Mouse (Mus musculus) granulocyte monocyte progenitor cell, adult 5-6 weeks (primary cell): Measurements from ENCODE around the gene Id4. TPM values are rescaled to one million over a fixed set of nuclear protein-coding genes. Genes with fewer than 3 reads are reported as not detected.

Source experiments
- ATAC-seq: replicated peaks from 2 replicates; pipeline ENCODE4 v1.8.0; 2016; ENCODE audit warnings: mild to moderate bottlenecking, moderate TSS enrichment, inconsistent platforms; ENCODE audit not compliant: poor library complexity, severe bottlenecking
- total RNA-seq, 2 experiments: library from RNA; stranded (forward) in 1 of 2; stranded (reverse) in 1 of 2; fragments of 200-712, 200-1000 nt in 1 of 2; fragments of >200 nt in 1 of 2; fragmentation: Nextera tagmentation in 1 of 2; gene quantifications; 2 replicates each; pipeline ENCODE4 v1.2.3; 2014 to 2017

Gene Id4
- total RNA-seq, 2 experiments from 2014 or later: not detected

GRCm38 (mm10) chr13:48314500-48314899 lies 53.5 kb downstream of the Id4 start:
- ATAC-seq: no peak
